Mouse (Mus musculus) stomach, embryonic 14.5 days (tissue): ENCODE measurements at regions not wholly inside any gene's neighbourhood (a gene's known extent, or its start where the extent isn't known, plus 50 kb on each side); places are given as distances from the start of the nearest gene placed in this dataset.

ENCODE experiments used
- ATAC-seq: fragments of 200-750 bp; cut with Nextera tagmentation; 2 replicates; pipeline ENCODE4 v1.8.0; 2017; ENCODE audit warnings: low read depth, moderate TSS enrichment; ENCODE audit not compliant: insufficient number of reproducible peaks, insufficient read depth, low FRiP score
- H3K27ac ChIP-seq: fragments of 300-500 bp; sonication (generic); 2 replicates; pipeline ENCODE4 v1.5.1; 2014; ENCODE audit warnings: mild to moderate bottlenecking, low read length, moderate library complexity, mixed read lengths
- H3K27me3 ChIP-seq: fragments of 300-500 bp; sonication (generic); 2 replicates; pipeline ENCODE4 v1.6.1; 2014; ENCODE audit warnings: low read length, control low read depth, mixed read lengths; ENCODE audit not compliant: control insufficient read depth, insufficient read depth
- H3K36me3 ChIP-seq: fragments of 300-500 bp; sonication (generic); 2 replicates; pipeline ENCODE4 v1.6.1; 2014; ENCODE audit warnings: mild to moderate bottlenecking, control low read depth, low read length, moderate library complexity, mixed read lengths; ENCODE audit not compliant: control insufficient read depth, insufficient read depth
- H3K4me1 ChIP-seq: fragments of 300-500 bp; sonication (generic); 2 replicates; pipeline ENCODE4 v1.6.1; 2014; ENCODE audit warnings: low read length, control low read depth, mixed read lengths; ENCODE audit not compliant: control insufficient read depth, insufficient read depth
- H3K4me2 ChIP-seq: fragments of 300-500 bp; sonication (generic); replicated peaks from 2 replicates; pipeline ENCODE4 v1.6.1; 2014; ENCODE audit warnings: low read depth, low read length, control low read depth
- H3K4me3 ChIP-seq: fragments of 300-500 bp; sonication (generic); 2 replicates; pipeline ENCODE4 v1.5.1; 2014; ENCODE audit warnings: low read depth, low read length, control low read depth
- H3K9ac ChIP-seq: fragments of 300-500 bp; sonication (generic); replicated peaks from 2 replicates; pipeline ENCODE4 v1.6.1; 2014; ENCODE audit warnings: low read depth, mild to moderate bottlenecking, control low read depth, low read length, moderate library complexity, mixed read lengths
- H3K9me3 ChIP-seq: fragments of 300-500 bp; sonication (generic); 2 replicates; pipeline ENCODE4 v1.6.1; 2016; ENCODE audit warnings: low read depth, low read length, control low read depth; ENCODE audit not compliant: control insufficient read depth
- WGBS: fragments of 180-500 bp; shearing (Covaris S2); extraction: QIAGEN DNeasy Blood & Tissue Kit; methylation state at CpG from one replicate; pipeline ENCODE4 v1.1.7; 2014; 5-methylcytosine and 5-hydroxymethylcytosine counted together

DNA sequence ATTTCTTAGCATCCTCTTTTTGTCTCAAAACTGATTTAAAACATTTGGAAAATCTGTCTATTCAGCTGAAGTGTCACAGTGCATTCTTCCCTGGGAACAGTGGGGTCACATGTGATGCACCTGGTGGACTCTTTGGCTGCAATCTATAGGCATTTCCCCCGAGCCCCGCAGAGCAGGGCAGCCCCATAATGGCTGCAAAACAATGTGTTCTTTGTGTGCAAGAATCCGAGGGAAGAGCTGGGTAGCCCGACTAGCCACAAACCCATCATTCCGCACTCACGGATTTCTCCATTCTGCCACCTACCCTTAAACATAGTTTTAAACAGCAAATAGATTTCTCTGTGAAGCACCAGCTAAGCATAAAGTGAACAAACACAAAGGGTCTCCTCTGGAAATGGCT is 252.2 kb downstream of the Barhl2 start:
- H3K27me3 ChIP-seq: no peaks in the 10 kb centered on the region
- H3K9me3 ChIP-seq: no peaks in the 10 kb centered on the region
- no peaks in the 10 kb centered on the region for H3K4me1 ChIP-seq
- H3K9ac ChIP-seq: no peak overlapping the region
- H3K36me3 ChIP-seq: no peaks in the 10 kb centered on the region
- ATAC-seq: no peak
- 59% methylated on average over 6 of the region's 6 CpGs for WGBS
- H3K4me3 ChIP-seq: no peak overlapping the region
- H3K27ac ChIP-seq: no peak overlapping the region
- no peak overlapping the region for H3K4me2 ChIP-seq

DNA sequence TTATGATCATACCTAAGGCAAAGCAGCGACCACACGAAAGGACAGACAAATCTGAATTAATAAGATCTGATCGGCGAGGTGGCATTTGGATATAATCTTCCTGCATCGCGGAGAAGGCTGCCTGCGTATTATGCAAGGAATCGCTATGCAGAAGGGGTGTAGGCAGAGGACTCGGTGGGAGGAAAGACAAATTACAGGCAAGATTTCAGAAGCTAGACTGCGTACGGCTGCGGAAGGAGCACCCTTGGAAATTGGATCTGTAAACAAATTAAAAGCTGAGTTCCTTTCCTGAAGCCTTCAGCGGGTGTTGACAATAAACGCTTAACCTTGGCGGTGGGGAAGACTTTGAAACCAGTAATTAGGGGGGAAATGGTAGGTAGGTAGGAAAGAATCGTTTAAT is 257.3 kb downstream of the Barhl2 start:
- no peak for ATAC-seq
- Histone ChIP-seq H3K9me3 (no peaks in the 10 kb centered on the region), H3K4me2 (peak overlapping the region; percentile 6; the same call in 1 of the 2 replicates), H3K27me3 (no peaks in the 10 kb centered on the region), H3K27ac (no peak overlapping the region), H3K4me3 (no peak overlapping the region), H3K4me1 (no peaks in the 10 kb centered on the region), H3K36me3 (no peaks in the 10 kb centered on the region), H3K9ac (no peak overlapping the region)
- WGBS: 43% methylated on average over 16 of the region's 16 CpGs

DNA sequence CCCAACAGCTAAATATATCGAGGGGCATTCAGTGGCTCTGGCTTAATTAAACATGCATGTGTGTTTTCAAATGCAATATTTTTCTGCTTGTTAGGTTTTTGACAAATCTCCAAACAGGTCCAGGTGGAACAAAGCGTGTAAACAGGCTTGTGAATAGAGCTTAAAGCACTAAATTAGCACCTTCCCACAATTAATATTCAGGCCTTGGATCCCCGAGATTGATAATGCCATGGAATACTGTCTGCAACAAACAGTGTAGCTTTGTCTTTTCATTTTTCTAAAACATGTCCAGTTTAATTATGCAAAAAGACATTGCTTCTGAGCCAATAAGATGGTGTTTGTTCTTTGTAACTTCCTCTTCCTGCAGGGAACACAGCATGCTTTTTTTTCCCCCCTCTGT is 258.9 kb downstream of the Barhl2 start:
- 81% methylated on average over 3 of the region's 3 CpGs for WGBS
- ATAC-seq: no peak
- no peaks in the 10 kb centered on the region for H3K9me3 ChIP-seq
- no peaks in the 10 kb centered on the region for H3K36me3 ChIP-seq
- no peak overlapping the region for H3K4me2 ChIP-seq
- no peak overlapping the region for H3K27ac ChIP-seq
- no peaks in the 10 kb centered on the region for H3K27me3 ChIP-seq
- H3K9ac ChIP-seq: no peak overlapping the region
- no peak overlapping the region for H3K4me3 ChIP-seq
- H3K4me1 ChIP-seq: no peaks in the 10 kb centered on the region

DNA sequence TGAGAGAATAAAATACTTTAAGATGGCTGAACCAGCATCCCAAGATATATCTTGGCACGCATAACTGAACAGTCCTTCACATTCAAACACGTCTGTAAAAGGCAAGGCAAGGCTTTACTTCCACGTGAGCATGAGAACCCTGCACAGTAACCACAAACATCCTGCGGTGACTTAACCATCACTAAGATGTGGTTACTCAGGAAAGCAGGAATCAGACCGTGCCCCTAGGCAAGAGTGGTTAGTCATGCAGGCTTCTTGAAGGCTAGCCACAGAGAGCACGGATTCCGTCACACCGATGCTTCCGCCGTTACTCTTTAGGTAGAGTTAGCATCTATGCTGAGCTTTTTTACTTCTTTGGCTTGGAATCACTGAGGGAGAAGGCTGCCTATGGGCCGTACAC is 266.8 kb downstream of the Barhl2 start:
- no peak for ATAC-seq
- H3K9me3 ChIP-seq: no peaks in the 10 kb centered on the region
- no peaks in the 10 kb centered on the region for H3K36me3 ChIP-seq
- H3K4me2 ChIP-seq: no peak overlapping the region
- no peak overlapping the region for H3K9ac ChIP-seq
- no peaks in the 10 kb centered on the region for H3K27me3 ChIP-seq
- no peak overlapping the region for H3K27ac ChIP-seq
- WGBS: 90% methylated on average over 11 of the region's 11 CpGs
- H3K4me3 ChIP-seq: no peak overlapping the region
- H3K4me1 ChIP-seq: no peaks in the 10 kb centered on the region

DNA sequence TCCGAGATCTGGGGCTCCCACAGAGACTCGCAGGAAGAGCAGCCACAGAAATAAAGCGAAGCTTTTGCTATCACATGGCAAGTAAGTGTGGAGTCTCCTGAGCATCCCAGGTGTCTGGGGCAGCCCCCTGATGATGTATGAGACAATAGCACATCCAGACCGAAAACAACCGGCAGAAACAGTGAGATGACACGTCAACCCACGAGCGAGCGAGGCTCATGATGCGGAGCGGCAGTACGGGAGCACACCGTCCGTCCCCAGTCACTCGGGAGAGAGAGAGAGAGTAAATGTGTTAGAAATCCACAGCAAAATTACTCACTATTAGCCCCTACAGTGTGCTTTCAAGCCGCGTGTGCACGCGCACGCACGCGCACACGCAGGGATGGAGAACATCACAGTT is 276.2 kb downstream of the Barhl2 start:
- Histone ChIP-seq H3K27ac (no peak overlapping the region), H3K4me1 (no peaks in the 10 kb centered on the region), H3K4me3 (no peak overlapping the region), H3K9ac (no peak overlapping the region), H3K9me3 (no peaks in the 10 kb centered on the region), H3K27me3 (no peaks in the 10 kb centered on the region), H3K36me3 (no peaks in the 10 kb centered on the region), H3K4me2 (no peak overlapping the region)
- 88% methylated on average over 23 of the region's 23 CpGs for WGBS
- no peak for ATAC-seq

DNA sequence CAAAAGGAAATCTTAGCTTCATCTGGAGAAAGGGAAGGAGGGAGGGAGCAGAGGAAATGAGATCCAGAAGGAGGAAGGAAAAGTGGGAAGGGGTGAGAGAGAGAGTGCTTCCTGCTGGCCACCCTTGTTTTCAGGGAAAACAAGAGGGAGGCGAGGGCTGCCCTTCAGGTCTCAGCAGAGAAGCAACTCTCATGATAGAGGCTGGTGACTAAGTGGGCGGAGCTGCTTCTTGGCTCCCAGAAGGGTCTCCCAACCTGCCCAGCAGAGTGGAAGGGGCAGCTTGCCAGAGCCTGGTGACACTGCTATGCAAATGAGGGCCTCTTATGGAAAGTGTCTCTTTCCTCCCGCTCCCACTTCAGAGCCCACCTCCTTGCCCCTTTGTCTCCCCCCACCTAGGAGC is 285.8 kb downstream of the Barhl2 start:
- no peaks in the 10 kb centered on the region for H3K9me3 ChIP-seq
- no peak overlapping the region for H3K4me2 ChIP-seq
- no peaks in the 10 kb centered on the region for H3K36me3 ChIP-seq
- H3K4me1 ChIP-seq: no peaks in the 10 kb centered on the region; the same call in 1 of the 2 replicates
- no peak overlapping the region for H3K27ac ChIP-seq
- no peak overlapping the region for H3K9ac ChIP-seq
- H3K4me3 ChIP-seq: no peak overlapping the region
- WGBS: 11% methylated on average over 3 of the region's 3 CpGs
- ATAC-seq: no peak
- no peaks in the 10 kb centered on the region for H3K27me3 ChIP-seq

DNA sequence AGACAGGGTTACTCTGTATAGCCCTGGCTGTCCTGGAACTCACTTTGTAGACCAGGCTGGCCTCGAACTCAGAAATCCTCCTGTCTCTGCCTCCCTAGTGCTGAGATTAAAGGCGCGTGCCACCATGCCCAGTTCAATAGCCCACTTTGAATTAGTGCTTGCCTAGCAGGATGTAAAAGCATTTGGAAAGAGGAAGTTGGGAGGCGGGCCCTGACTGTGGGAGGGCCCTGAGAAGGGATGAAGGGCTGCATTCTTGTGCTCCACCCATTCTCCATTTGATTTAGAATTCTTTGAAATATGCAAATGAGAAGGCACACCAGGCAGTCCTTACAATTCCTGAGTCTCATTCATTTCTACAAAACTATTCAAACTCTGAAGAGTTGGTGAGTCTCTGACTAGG is 287.6 kb downstream of the Barhl2 start:
- no peaks in the 10 kb centered on the region for H3K36me3 ChIP-seq
- H3K27me3 ChIP-seq: no peaks in the 10 kb centered on the region
- no peak overlapping the region for H3K4me2 ChIP-seq
- H3K9ac ChIP-seq: no peak overlapping the region
- no peak overlapping the region for H3K27ac ChIP-seq
- H3K4me3 ChIP-seq: no peak overlapping the region
- no peak for ATAC-seq
- H3K9me3 ChIP-seq: no peaks in the 10 kb centered on the region
- 95% methylated on average over 4 of the region's 4 CpGs for WGBS
- H3K4me1 ChIP-seq: no peaks in the 10 kb centered on the region; the same call in 1 of the 2 replicates

DNA sequence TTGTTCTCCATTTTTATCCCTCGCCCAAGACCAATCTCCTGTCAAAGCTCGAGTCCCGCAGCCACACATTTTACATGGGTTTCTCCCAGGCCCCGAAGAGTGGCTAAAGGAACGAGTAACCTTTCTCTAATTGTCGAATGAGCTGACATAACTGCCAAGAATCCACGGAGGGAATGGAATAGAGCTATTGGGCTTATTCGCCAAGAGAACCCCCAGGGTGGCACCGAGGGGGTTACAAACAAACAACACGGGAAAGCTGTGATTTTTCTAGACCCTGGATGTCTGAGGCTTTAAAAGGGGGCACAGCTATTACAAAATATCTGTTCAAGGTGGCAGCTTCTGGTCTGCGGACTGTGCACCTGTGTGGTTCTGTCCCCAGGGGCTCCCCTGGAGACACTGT is 290.4 kb downstream of the Barhl2 start:
- Histone ChIP-seq H3K9ac (no peak overlapping the region), H3K27me3 (no peaks in the 10 kb centered on the region), H3K9me3 (no peaks in the 10 kb centered on the region), H3K4me1 (no peaks in the 10 kb centered on the region; the same call in 1 of the 2 replicates), H3K4me2 (no peak overlapping the region), H3K27ac (no peak overlapping the region), H3K4me3 (no peak overlapping the region), H3K36me3 (no peaks in the 10 kb centered on the region)
- no peak for ATAC-seq
- WGBS: 80% methylated on average over 11 of the region's 11 CpGs

DNA sequence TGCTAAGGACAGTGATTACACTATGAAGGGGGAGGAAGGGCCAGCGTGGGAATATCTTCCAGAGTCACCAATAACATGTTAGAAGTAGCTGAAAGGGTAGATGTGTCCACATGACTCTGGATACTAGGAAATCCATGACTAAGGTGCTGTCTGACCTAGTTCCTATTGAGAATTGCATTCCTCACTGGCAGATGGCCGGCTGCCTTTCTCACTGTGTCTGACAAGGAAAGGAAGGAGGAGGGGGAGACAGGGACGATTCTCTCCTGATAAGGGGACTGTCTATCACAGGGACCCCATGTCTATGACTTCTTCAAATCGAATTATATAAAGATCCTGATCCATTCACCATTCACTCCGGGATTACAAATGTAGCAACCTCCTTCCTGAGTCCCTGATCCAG is 289.9 kb downstream of the Zfp326 start:
- H3K27ac ChIP-seq: no peak overlapping the region
- no peak overlapping the region for H3K9ac ChIP-seq
- no peaks in the 10 kb centered on the region for H3K27me3 ChIP-seq
- no peak overlapping the region for H3K4me3 ChIP-seq
- no peaks in the 10 kb centered on the region for H3K9me3 ChIP-seq
- 79% methylated on average over 5 of the region's 5 CpGs for WGBS
- no peaks in the 10 kb centered on the region for H3K4me1 ChIP-seq
- no peaks in the 10 kb centered on the region for H3K36me3 ChIP-seq
- ATAC-seq: no peak
- H3K4me2 ChIP-seq: no peak overlapping the region
